Mouse (Mus musculus): ENCODE measurements around the gene Ssmem1. TPM values are rescaled to one million over a fixed set of nuclear protein-coding genes. Genes with fewer than 3 reads are reported as not detected.

Ssmem1 gene
- polyA plus RNA-seq, 1 experiment from 2014 or later, result not detected

DNA sequence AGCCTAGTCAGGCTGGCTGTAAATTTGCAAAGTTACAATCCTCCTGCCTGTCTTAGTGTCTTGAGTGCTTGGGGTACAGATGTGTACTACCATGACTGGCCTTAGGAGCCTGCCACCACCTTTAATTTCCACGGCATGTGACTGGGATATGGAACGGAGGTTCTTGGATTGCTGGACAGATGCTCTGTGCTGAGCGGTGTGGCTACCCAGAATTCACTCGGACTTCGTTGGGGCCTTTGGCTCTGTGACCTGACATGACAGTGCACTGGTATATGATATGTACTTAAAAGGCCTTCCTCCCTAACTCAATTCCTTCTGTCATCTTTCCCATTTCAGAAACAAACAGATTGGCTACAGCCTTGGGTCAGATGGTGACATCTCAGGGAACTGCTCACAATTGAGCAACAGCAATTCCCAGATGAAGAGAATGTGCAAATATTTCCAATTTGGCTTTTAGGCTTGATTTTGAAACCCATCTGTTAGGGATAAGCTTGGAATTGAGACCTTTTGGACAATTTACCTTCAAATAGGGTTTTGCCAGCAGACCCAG, 45.0 kb downstream of the Ssmem1 start:
- H3K79me2 ChIP-seq (ENCODE audit: inconsistent target), result no peaks in the 10 kb centered on the region
- no peak overlapping the region for H3K27ac ChIP-seq
- 98% methylated on average over 5 of the region's 5 CpGs for WGBS (ENCODE audit: missing documents)
- no peak overlapping the region for H3K4me3 ChIP-seq (ENCODE audit: inconsistent target)
- no peaks in the 10 kb centered on the region for H3K36me3 ChIP-seq (ENCODE audit: inconsistent target)

DNA sequence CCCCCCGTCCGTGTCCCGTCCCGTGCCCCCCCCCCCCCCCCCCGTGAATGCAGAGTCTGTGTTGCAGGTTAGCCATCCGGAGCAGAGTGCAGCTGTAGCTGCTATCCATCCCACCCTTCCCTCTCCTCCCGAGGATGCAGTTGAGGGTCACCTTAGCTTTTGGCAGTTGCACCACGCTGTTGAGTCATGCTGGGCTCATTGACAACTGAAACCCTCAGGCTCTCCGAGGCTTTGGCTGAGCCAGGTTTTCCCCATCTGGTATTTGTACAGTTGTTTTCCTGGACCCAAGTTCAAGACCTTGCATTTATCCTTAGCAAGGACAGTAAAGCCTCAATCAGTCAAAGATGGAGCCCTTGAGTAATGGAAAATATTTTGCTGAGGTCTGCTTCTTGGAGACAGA, 46.4 kb downstream of the Ssmem1 start:
- Histone ChIP-seq H3K79me2 (ENCODE audit: inconsistent target) (no peaks in the 10 kb centered on the region), H3K27ac (no peak overlapping the region), H3K36me3 (ENCODE audit: inconsistent target) (no peaks in the 10 kb centered on the region), H3K4me3 (ENCODE audit: inconsistent target) (no peak overlapping the region)
- WGBS (ENCODE audit: missing documents), result 23% methylated on average over 8 of the region's 9 CpGs

DNA sequence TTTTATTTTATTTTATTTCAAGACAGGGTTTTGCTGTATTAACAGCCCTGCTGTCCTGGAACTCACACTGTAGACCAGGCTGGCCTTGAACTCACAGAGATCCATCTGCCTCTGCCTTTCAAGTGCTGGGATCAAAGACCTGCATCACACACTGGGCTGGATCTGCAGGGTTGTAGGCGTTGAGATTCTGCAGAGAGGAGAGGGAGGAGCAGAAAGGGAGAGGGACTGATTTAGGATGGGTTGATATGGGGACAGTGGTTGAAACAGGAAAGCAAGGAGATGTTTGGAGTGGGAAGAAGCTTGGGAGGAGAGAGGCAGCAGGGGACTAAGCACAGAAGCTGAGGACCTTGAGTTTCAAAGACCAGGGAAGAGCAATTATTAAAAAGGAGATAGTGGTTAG, 50.1 kb downstream of the Ssmem1 start:
- Histone ChIP-seq H3K79me2 (ENCODE audit: inconsistent target) (no peaks in the 10 kb centered on the region), H3K4me3 (ENCODE audit: inconsistent target) (no peak overlapping the region), H3K36me3 (ENCODE audit: inconsistent target) (no peaks in the 10 kb centered on the region), H3K27ac (no peak overlapping the region)
- 94% methylated on average over 1 of the region's 1 CpGs for WGBS (ENCODE audit: missing documents)

DNA sequence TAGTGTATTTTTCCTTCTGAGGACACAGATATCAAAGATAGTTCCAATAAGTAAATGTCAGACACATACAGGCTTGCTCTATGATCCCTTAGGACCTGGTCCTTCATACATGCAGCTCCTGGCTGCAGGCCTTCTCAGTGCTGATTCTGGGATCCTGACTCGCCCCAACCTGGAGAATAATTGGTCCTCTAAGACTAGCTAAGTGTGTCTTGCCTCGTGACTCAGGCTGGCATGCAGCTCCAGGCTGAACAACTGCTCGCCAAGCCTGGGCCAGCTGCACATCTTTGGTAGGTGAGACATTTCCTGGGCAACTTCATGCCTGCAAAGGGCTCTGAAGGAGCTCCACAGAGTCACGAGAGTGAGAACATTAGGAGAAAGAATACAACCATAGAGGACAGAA, 52.5 kb downstream of the Ssmem1 start:
- no peak overlapping the region for H3K4me3 ChIP-seq (ENCODE audit: inconsistent target)
- no peaks in the 10 kb centered on the region for H3K36me3 ChIP-seq (ENCODE audit: inconsistent target)
- WGBS (ENCODE audit: missing documents), result 85% methylated on average over 4 of the region's 4 CpGs
- H3K27ac ChIP-seq, result no peak overlapping the region
- H3K79me2 ChIP-seq (ENCODE audit: inconsistent target), result no peaks in the 10 kb centered on the region

DNA sequence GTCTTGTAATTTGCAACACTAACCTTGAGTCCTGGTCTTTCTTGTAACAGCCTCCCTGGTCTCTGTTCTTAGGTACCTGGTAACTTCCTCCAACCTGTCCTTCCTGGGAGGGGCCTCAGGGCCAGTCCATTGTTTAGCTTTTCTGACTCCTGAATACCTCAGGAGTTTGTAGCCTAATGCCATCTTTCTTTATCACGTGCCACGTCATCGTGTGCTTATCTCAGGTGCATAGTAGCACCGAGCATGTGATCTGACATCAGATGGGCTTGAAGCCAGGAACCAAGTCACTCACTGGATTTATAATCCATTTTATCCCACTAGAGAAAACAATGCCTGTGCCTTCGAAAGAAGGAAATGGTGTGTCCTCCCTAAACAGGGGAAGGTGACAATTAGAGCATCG, 53.9 kb downstream of the Ssmem1 start:
- no peaks in the 10 kb centered on the region for H3K79me2 ChIP-seq (ENCODE audit: inconsistent target)
- H3K4me3 ChIP-seq (ENCODE audit: inconsistent target), result no peak overlapping the region
- H3K27ac ChIP-seq, result no peak overlapping the region
- no peaks in the 10 kb centered on the region for H3K36me3 ChIP-seq (ENCODE audit: inconsistent target)
- WGBS (ENCODE audit: missing documents), result 76% methylated on average over 6 of the region's 6 CpGs

DNA sequence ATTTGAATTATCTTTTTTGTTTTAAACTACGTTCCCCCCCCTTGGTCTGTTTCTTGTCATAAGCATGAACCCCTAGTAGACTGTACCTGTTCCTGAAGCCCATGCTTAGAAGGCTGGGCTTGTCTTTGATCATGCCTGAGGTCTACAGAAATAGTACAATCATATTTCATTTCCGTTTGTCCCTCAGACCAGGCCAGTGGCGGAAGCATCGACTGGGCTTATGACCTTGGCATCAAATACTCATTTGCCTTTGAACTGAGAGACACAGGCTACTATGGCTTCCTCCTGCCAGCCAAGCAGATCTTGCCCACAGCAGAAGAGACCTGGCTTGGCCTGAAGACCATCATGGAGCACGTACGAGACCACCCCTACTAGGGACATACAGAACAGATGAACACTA, 54.4 kb downstream of the Ssmem1 start:
- no peaks in the 10 kb centered on the region for H3K36me3 ChIP-seq (ENCODE audit: inconsistent target)
- no peak overlapping the region for H3K4me3 ChIP-seq (ENCODE audit: inconsistent target)
- 94% methylated on average over 6 of the region's 6 CpGs for WGBS (ENCODE audit: missing documents)
- no peaks in the 10 kb centered on the region for H3K79me2 ChIP-seq (ENCODE audit: inconsistent target)
- H3K27ac ChIP-seq, result no peak overlapping the region

DNA sequence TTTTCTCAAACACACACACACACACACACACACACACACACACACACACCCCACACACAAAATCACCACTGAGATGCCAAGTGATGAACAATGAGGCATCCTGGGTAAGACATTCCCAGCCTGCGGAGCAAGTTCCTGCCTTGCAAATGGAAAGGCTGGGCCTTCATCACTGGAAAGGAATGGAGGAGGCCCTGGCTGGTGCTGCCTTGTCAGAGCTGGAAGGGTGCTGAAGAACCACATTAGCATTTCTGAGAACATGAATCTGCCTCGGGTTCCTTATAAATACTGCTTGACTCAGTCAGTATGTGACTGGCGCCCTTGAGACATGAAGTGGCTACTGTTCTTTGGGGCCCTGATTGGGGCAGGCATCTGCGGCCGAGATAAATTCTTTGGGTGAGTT, 58.4 kb downstream of the Ssmem1 start, which contains the start of gene Cpa4:
Gene Cpa4, plus strand, starts transcription at position 301 of the 400 bp plus-strand sequence.
- Histone ChIP-seq H3K36me3 (ENCODE audit: inconsistent target) (no peaks in the 10 kb centered on the region), H3K79me2 (ENCODE audit: inconsistent target) (no peaks in the 10 kb centered on the region), H3K27ac (no peak within 1 kb of the TSS), H3K4me3 (ENCODE audit: inconsistent target) (no peak within 1 kb of the TSS)
- 91% methylated on average over 5 of the region's 5 CpGs for WGBS (ENCODE audit: missing documents)

DNA sequence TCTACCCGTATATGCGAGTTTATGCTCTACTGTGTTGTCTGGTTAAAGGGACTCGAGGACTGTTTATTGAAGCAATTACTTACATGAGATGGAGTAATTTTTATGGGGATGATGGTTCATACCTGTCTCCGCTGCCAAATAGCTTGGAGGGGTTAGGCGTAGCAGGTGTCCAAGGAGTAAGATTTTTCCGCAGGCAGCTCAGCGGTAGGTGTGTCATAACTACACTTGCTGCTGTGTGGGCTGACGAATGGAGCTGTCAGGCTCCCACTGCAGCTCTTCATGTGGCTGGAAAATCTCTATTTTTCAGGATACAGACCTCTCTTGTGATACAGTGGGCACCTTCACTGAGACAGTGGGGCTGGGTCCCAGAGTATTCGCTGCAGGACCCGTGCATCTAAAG, 59.7 kb downstream of the Ssmem1 start:
- Histone ChIP-seq H3K4me3 (ENCODE audit: inconsistent target) (no peak overlapping the region), H3K36me3 (ENCODE audit: inconsistent target) (no peaks in the 10 kb centered on the region), H3K79me2 (ENCODE audit: inconsistent target) (no peaks in the 10 kb centered on the region), H3K27ac (no peak overlapping the region)
- WGBS (ENCODE audit: missing documents), result 93% methylated on average over 10 of the region's 10 CpGs

Other genes with a start within 250 kb of the Ssmem1 start
- 20.2 to 32.8 TPM (median 32.4 TPM) in 3 replicates for gene Ube2h, start 205.3 kb upstream of the Ssmem1 start, polyA plus RNA-seq (2018)
- gene Zc3hc1, start 118.8 kb upstream of the Ssmem1 start, polyA plus RNA-seq (2018), result 14.1 to 15.8 TPM (median 15.2 TPM) in 3 replicates
- gene Klhdc10, start 108.0 kb upstream of the Ssmem1 start, polyA plus RNA-seq (2018), result 12.0 to 16.3 TPM (median 15.3 TPM) in 3 replicates
- gene Tmem209, start 66 bp upstream of the Ssmem1 start, polyA plus RNA-seq (2018), result 16.3 to 23.2 TPM (median 16.4 TPM) in 3 replicates
- gene Cpa2, start 31.7 kb downstream of the Ssmem1 start, polyA plus RNA-seq (2018), result 0.20 TPM in 1 of 3 replicates, not detected in the others
- gene Cpa4, start 58.5 kb downstream of the Ssmem1 start, polyA plus RNA-seq (2018), result not detected in 3 replicates
- not detected in 3 replicates for gene Cpa5, start 101.2 kb downstream of the Ssmem1 start, polyA plus RNA-seq (2018)
- gene Cpa1, start 129.4 kb downstream of the Ssmem1 start, polyA plus RNA-seq (2018), result not detected in 3 replicates
- gene Cep41, start 183.9 kb downstream of the Ssmem1 start, polyA plus RNA-seq (2018), result 2.8 to 11.5 TPM (median 5.8 TPM) in 3 replicates
- gene Mest, start 213.7 kb downstream of the Ssmem1 start, polyA plus RNA-seq (2018), result 0.07 TPM in 1 of 3 replicates, not detected in the others

Measured in macrophage (primary cell).